ENCODE assay signal across 29 mouse cellular contexts in genomic region chr12:24920861-24921260, GRCm38 (mm10). TPM values are rescaled to one million over a fixed set of nuclear protein-coding genes. Genes with fewer than 3 reads are reported as not detected.
DNase-seq lines count a peak whose midpoint lies in the region; ATAC-seq lines count a peak whose summit lies in the region.
"Had no signal": no experiment of that assay in that cellular context is flagged by ENCODE, and none has a peak within 500 bp of the region (broad histone marks: within the 10 kb centered on the region; RNA-seq: fewer than 3 reads in every experiment).

No protein-coding gene starts in this region.

- no peaks in the 10 kb centered on the region for H3K9me3 ChIP-seq in hindbrain, embryonic 12.5 days (replicated peaks)
- no peaks in the 10 kb centered on the region for H3K9me3 ChIP-seq in hindbrain, embryonic 11.5 days (ENCODE audit: control insufficient read depth, low read length)
- no peaks in the 10 kb centered on the region for H3K9me3 ChIP-seq in liver, embryonic 13.5 days (replicated peaks)
- no peaks in the 10 kb centered on the region for H3K9me3 ChIP-seq in liver, embryonic 12.5 days (replicated peaks)
- H3K9me3 ChIP-seq: embryonic facial prominence, embryonic 12.5 days; embryonic facial prominence, embryonic 15.5 days; G1E; heart, embryonic 10.5 days; heart, embryonic 13.5 days had no signal

- no peak overlapping the region for H3K4me2 ChIP-seq in hindbrain, embryonic 12.5 days (replicated peaks)
- no peak overlapping the region for H3K4me2 ChIP-seq in hindbrain, embryonic 11.5 days (replicated peaks; ENCODE audit: low read depth, low read length)
- no peak overlapping the region for H3K4me2 ChIP-seq in liver, embryonic 13.5 days
- H3K4me2 ChIP-seq in liver, embryonic 12.5 days: no peak overlapping the region
- H3K4me2 ChIP-seq: embryonic facial prominence, embryonic 12.5 days; embryonic facial prominence, embryonic 15.5 days; heart, embryonic 13.5 days had no signal

- peaks cover 7% of the 10 kb centered on the region; the same call in 1 of the 2 replicates for H3K36me3 ChIP-seq in hindbrain, embryonic 12.5 days
- no peaks in the 10 kb centered on the region for H3K36me3 ChIP-seq in hindbrain, embryonic 11.5 days (ENCODE audit: control insufficient read depth, insufficient read depth, low read length)
- H3K36me3 ChIP-seq in liver, embryonic 13.5 days: no peaks in the 10 kb centered on the region
- H3K36me3 ChIP-seq in liver, embryonic 12.5 days: no peaks in the 10 kb centered on the region
- H3K36me3 ChIP-seq: embryonic facial prominence, embryonic 15.5 days had no signal

- no peak overlapping the region for H3K4me3 ChIP-seq in hindbrain, embryonic 12.5 days
- H3K4me3 ChIP-seq in hindbrain, embryonic 11.5 days (ENCODE audit: low read depth, low read length): no peak overlapping the region
- H3K4me3 ChIP-seq in liver, embryonic 13.5 days (replicated peaks): no peak overlapping the region
- no peak overlapping the region for H3K4me3 ChIP-seq in liver, embryonic 12.5 days
- H3K4me3 ChIP-seq: embryonic facial prominence, embryonic 12.5 days; embryonic facial prominence, embryonic 15.5 days; gastrocnemius, adult 2 months; heart, embryonic 10.5 days; heart, embryonic 13.5 days had no signal

- DNase-seq in hindbrain, embryonic 11.5 days (ENCODE audit: low spot score): no peak
- no peak for DNase-seq in liver, embryonic 13.5 days
- no peak for DNase-seq in layer of hippocampus, adult 9-11 months
- DNase-seq: adrenal gland, postnatal 10 days; adrenal gland, postnatal 36 days; B cell, adult 2 months; cerebellum, adult 18-20 months; cerebellum, adult 9-10 months; cerebellum, postnatal 14 days; forebrain, postnatal 0 days; gastrocnemius, adult 2 months; gastrocnemius, postnatal 14 days; heart, adult 18-20 months; heart, postnatal 14 days; heart, postnatal 4 days had no signal

- peaks cover 14% of the 10 kb centered on the region for H3K4me1 ChIP-seq in hindbrain, embryonic 12.5 days
- H3K4me1 ChIP-seq in hindbrain, embryonic 11.5 days (replicated peaks; ENCODE audit: control insufficient read depth, insufficient read depth, low read length): no peaks in the 10 kb centered on the region
- peaks cover 21% of the 10 kb centered on the region for H3K4me1 ChIP-seq in liver, embryonic 13.5 days (replicated peaks)
- peaks cover 16% of the 10 kb centered on the region for H3K4me1 ChIP-seq in liver, embryonic 12.5 days
- H3K4me1 ChIP-seq: embryonic facial prominence, embryonic 15.5 days had no signal

- no peak overlapping the region for H3K9ac ChIP-seq in hindbrain, embryonic 12.5 days
- no peak overlapping the region for H3K9ac ChIP-seq in hindbrain, embryonic 11.5 days (ENCODE audit: low read depth, low read length)
- no peak overlapping the region for H3K9ac ChIP-seq in liver, embryonic 13.5 days
- no peak overlapping the region for H3K9ac ChIP-seq in liver, embryonic 12.5 days
- H3K9ac ChIP-seq: embryonic facial prominence, embryonic 12.5 days; embryonic facial prominence, embryonic 15.5 days; forebrain, postnatal 0 days; heart, embryonic 13.5 days had no signal

- WGBS in hindbrain, embryonic 12.5 days: 52% methylated on average over 1 of the region's 1 CpGs
- WGBS in hindbrain, embryonic 11.5 days: 69% methylated on average over 1 of the region's 1 CpGs
- WGBS in liver, embryonic 13.5 days (ENCODE audit: insufficient replicate concordance): 28% methylated on average over 1 of the region's 1 CpGs
- 42% methylated on average over 1 of the region's 1 CpGs for WGBS in liver, embryonic 12.5 days (ENCODE audit: insufficient replicate concordance)

- H3K27ac ChIP-seq in hindbrain, embryonic 12.5 days: no peak overlapping the region
- no peak overlapping the region for H3K27ac ChIP-seq in hindbrain, embryonic 11.5 days (ENCODE audit: low read depth, low read length)
- H3K27ac ChIP-seq in liver, embryonic 13.5 days: no peak overlapping the region
- H3K27ac ChIP-seq in liver, embryonic 12.5 days: no peak overlapping the region
- H3K27ac ChIP-seq: embryonic facial prominence, embryonic 12.5 days; embryonic facial prominence, embryonic 15.5 days; gastrocnemius, adult 2 months; heart, embryonic 10.5 days; heart, embryonic 13.5 days; hindbrain, postnatal 0 days had no signal

- H3K27me3 ChIP-seq in hindbrain, embryonic 12.5 days: no peaks in the 10 kb centered on the region
- H3K27me3 ChIP-seq in hindbrain, embryonic 11.5 days (ENCODE audit: control insufficient read depth, insufficient read depth, low read length): no peaks in the 10 kb centered on the region
- 0 out of 2 replicates have a peak, but pooled peaks cover 5% of the 10 kb centered on the region for H3K27me3 ChIP-seq in liver, embryonic 13.5 days
- no peaks in the 10 kb centered on the region for H3K27me3 ChIP-seq in liver, embryonic 12.5 days (replicated peaks)
- H3K27me3 ChIP-seq: CH12.LX; embryonic facial prominence, embryonic 12.5 days; embryonic facial prominence, embryonic 15.5 days; heart, embryonic 13.5 days; Patski had no signal

- 0 out of 2 replicates have a peak, but pooled peaks have one; percentile 27 for ATAC-seq in hindbrain, embryonic 12.5 days (ENCODE audit: low FRiP score)
- ATAC-seq in hindbrain, embryonic 11.5 days (ENCODE audit: low FRiP score): no peak
- ATAC-seq in liver, embryonic 13.5 days (ENCODE audit: low read depth): 0 out of 2 replicates have a peak, but pooled peaks have one; percentile 41
- ATAC-seq in liver, embryonic 12.5 days: no peak
- peak; percentile 84 for ATAC-seq in megakaryocyte progenitor cell, adult 5-6 weeks (replicated peaks; ENCODE audit: poor library complexity)
- ATAC-seq: forebrain, embryonic 14.5 days; forebrain, postnatal 0 days; hindbrain, postnatal 0 days; inflammation-experienced regulatory T-cells, adult 6 months; intestine, embryonic 16.5 days; Patski had no signal

RNA-seq across cellular contexts. Expression of gene Kidins220, which starts 53.9 kb away (rescaled TPM):
- polyA plus RNA-seq in hindbrain, embryonic 12.5 days (2016; fragmentation: Nextera tagmentation; extraction: Ambion mirVana): 103 and 106 TPM in 2 replicates
- 65.9 and 69.2 TPM in 2 replicates for polyA plus RNA-seq in hindbrain, embryonic 11.5 days (2014; fragmentation: Nextera tagmentation; extraction: Ambion mirVana)
- polyA plus RNA-seq in liver, embryonic 13.5 days (2015; fragmentation: Nextera tagmentation; extraction: Ambion mirVana): 6.3 and 8.6 TPM in 2 replicates
- polyA plus RNA-seq in liver, embryonic 12.5 days (2016; fragmentation: Nextera tagmentation; extraction: Ambion mirVana): 12.2 and 13.6 TPM in 2 replicates
- 29.2 and 29.4 TPM in 2 replicates for total RNA-seq in megakaryocyte progenitor cell, adult 5-6 weeks (2015)
- 48.5 and 69.9 TPM in 2 replicates for total RNA-seq in megakaryocyte progenitor cell, adult 5-6 weeks (2017)

Comparison
In these comparisons a context has a peak if more than half of its experiments do, and no peak if none do; other contexts are left out.
1. ATAC-seq: peak in hindbrain, embryonic 12.5 days (single experiment), liver, embryonic 13.5 days (single experiment) and megakaryocyte progenitor cell, adult 5-6 weeks (single experiment); none in hindbrain, embryonic 11.5 days (single experiment) and liver, embryonic 12.5 days (single experiment).